Mouse (Mus musculus): ENCODE results near the gene Olfr711.
"Not testable (repeated sequence)": the region's sequence is repeated elsewhere in the genome, so short reads cannot be mapped to it uniquely, and the experiment has no call there.

Gene Olfr711

GRCm38 (mm10) chr7:106975353-106975752, at the start of gene Olfr711:
Gene Olfr711, minus strand, starts transcription at chr7:106975453.
- DNase-seq (ENCODE audit: low spot score) = no peak

GRCm38 (mm10) chr7:107005972-107006371, 30.7 kb upstream of the Olfr711 start, which contains the start of gene Olfr2:
Gene Olfr2, minus strand, starts transcription at chr7:107006072.
- DNase-seq (ENCODE audit: low spot score) = no peak

GRCm38 (mm10) chr7:107004169-107004568, 28.9 kb upstream of the Olfr711 start:
- DNase-seq (ENCODE audit: low spot score) = no peak

DNA sequence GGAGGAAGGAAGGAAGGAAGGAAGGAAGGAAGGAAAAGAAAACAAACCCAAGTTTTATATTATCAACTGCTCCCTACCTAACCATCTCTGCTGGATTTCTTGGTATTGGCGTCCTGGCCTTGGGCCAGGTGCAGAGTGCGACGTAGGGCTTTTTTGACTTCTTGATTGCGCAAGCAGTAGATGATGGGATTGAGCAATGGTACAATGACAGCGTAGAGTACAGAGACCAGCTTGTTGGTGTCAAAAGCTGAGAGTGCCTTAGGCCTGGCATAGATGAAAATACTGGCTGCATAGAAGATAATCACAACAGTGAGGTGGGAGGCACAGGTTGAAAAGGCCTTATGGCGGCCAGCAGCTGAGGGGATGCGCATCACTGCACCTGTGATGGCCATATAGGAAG, 25.5 kb upstream of the Olfr711 start:
- DNase-seq (ENCODE audit: low spot score) = no peak

DNA sequence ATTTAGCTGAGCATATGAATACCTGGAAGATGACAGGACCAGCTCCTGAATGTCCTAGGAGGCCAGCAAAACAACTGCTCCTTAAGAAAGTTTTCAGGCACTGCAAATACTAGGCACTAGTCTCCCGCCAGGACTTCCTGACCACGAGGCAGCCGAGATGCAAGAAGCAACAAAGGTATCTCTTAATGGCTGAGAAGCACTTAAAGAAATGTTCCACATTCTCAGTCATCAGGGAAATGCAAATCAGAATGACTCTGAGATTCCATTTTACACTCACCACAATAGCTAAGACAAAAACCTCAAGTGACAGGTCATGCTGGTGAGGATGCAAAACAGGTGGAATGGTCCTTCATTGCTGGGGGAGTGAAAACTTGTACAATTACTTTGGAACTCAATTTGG, 10.0 kb upstream of the Olfr711 start:
- no peak for DNase-seq (ENCODE audit: low spot score)

DNA sequence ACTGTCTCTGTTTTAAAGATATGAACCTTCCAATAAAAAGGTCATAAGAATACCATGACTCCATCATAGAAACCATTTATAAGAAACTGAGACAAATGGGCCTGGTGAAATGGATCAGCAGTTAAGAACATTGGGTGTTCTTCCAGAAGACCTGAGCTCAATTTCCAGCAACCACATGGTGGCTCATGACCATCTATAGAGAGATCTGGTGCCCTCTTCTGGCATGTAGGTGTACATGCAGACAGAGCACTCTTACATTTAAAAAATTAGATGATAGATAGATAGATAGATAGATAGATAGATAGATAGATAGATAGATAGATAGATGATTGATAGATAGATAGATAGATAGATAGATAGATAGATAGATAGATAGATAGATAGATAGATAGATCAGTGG, 7.8 kb downstream of the Olfr711 start:
- not testable (repeated sequence) for DNase-seq (ENCODE audit: low spot score)

DNA sequence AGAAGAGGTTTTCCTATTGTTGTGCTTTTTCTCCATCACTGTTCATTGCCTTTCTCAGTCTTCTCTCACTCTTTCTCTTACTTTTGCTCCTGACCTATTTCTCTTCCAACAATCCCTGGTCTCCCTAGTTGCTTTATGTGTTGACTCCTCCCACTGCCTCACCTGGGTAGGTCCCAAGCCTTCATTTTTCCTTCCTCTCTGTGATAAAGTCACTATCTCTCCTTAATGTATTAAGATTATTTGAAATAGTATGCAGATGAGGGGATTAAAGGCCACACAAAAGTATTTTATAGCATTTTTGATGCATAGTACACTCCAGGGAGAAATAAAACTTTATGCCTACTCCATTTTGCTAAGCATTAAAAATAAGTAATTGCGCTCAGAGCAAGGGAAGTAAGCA, 11.4 kb downstream of the Olfr711 start, which contains the start of gene Olfr6:
Gene Olfr6 (minus strand): TSS at position 101 of the 400 bp plus-strand sequence.
- no peak for DNase-seq (ENCODE audit: low spot score)

GRCm38 (mm10) chr7:106948212-106948611, 27.0 kb downstream of the Olfr711 start, which contains the start of gene Olfr710:
Gene Olfr710, minus strand, starts transcription at chr7:106948312.
- no peak for DNase-seq (ENCODE audit: low spot score)

GRCm38 (mm10) chr7:106932119-106932518, 43.1 kb downstream of the Olfr711 start, which contains the start of gene Olfr709-ps1:
Gene Olfr709-ps1, minus strand, starts transcription at chr7:106932219.
- no peak for DNase-seq (ENCODE audit: low spot score)

- DNase-seq (ENCODE audit: low spot score) = peak; percentile 42
Observed at GRCm38 (mm10) chr7:106920961-106921360, 54.3 kb downstream of the Olfr711 start.

Data from testis, postnatal 10 days (tissue).